Mouse (Mus musculus) c-Kit-positive CD71-positive TER-119-negative erythroid progenitor cells, embryonic 14.5 days (primary cell): ENCODE measurements around the gene Gm20671.
"Not testable (repeated sequence)": the region's sequence is repeated elsewhere in the genome, so short reads cannot be mapped to it uniquely, and the experiment has no call there.

Experiments
- DNase-seq: peaks from one replicate; pipeline ENCODE4 v3.0.0-alpha.2; 2013; ENCODE audit warnings: low read depth

The Gm20671 gene

DNA sequence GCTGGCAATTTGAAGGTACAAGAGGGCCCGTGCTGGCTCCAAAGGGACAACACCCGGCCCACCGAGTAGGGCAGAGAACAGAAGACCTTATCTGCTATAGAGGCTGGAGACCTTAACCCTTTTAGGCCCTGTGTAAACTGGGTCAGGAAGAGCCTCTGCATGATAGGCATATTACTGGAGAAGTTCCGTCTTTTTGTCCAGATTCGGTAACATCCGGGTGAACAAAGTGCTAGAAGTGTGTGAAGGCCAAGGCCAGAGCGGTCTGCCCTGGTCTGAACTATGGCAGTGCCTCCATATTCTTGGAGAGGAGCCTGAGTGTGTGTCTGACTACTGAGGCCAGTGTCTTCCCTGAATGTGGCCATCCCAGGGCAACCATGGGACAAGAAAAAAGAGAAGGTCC, at the start of gene Gm20671:
TSS of gene Gm20671 (minus strand) at position 101 of the 400 bp plus-strand sequence.
- DNase-seq: no peak

GRCm38 (mm10) chr5:32872346-32872745, 45.4 kb upstream of the Gm20671 start:
- DNase-seq: no peak

DNA sequence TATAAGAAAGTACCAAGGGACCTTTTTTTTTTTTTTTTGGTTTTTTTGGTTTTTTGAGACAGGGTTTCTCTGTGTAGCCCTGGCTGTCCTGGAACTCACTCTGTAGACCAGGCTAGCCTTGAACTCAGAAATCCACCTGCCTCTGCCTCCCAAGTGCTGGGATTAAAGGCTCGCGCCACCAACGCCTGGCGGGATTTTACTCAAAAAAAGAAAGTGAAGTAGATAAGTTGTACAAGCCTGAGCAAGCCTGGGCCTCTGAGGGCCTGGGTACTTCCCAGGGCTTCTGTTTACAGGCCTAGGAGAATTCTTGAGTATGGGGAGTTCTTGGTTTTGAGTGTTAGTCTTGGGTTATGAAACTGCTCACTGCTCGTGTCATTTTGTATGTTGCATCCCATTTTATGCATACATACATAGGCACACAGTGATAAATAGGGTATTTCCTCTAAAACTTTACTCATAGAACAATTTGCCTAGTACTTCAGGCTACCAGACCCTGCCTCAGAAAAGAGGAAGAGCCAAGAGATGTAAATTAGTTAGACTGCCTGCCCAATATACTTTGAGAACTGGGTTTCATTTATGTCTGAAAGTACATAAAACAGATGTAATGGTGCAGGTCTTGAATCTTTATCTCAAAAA, 42.6 kb upstream of the Gm20671 start:
- no peak for DNase-seq

- peak; percentile 83 for DNase-seq
Measured at GRCm38 (mm10) chr5:32863253-32864228, 36.6 kb upstream of the Gm20671 start, which contains the start of gene Depdc5. Gene Depdc5, plus strand, starts transcription at chr5:32863701.

GRCm38 (mm10) chr5:32862469-32863132, 35.7 kb upstream of the Gm20671 start:
- DNase-seq: no peak

GRCm38 (mm10) chr5:32861082-32861481, 34.2 kb upstream of the Gm20671 start:
- no peak for DNase-seq

DNA sequence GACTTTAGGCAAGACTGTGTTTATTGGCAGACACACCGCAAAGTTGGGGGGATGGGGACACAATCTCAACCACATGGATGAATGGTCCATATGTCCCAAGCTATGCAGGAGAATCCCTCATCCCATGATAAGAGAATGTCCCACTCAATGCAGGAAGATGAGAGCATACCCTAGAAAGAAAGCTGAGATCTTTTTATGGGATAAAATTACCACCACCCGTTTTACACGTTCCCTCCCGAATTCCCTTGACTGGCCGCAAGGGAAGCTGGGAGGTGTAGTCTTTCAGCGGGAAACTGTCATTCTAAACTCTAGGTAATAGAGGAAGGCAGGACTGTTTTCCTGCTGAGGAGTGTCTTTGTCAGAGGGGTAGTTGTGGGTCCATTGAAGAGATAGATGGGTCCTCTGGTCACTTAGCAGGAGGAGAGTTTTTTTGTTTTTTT, 30.9 kb upstream of the Gm20671 start:
- DNase-seq: no peak

DNA sequence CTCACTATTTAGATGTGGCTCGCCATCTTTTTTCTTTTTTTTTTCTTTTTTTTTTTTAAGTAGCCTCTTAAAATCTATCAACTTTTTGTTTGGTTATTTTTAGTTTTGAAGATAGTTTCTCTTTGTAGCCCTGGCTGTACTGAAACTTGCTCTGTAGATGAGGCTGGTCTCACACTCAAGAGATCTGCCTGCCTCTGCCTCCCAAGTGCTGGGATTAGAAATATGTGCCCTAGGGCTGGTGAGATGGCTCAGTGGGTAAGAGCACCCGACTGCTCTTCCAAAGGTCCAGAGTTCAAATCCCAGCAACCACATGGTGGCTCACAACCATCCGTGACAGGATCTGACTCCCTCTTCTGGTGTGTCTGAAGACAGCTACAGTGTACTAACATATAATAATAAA, 28.4 kb upstream of the Gm20671 start:
- not testable (repeated sequence) for DNase-seq

- DNase-seq: no peak
Measured at GRCm38 (mm10) chr5:32854818-32855217, 27.9 kb upstream of the Gm20671 start.

GRCm38 (mm10) chr5:32853731-32854507, 27.0 kb upstream of the Gm20671 start, which contains the start of gene Prr14l:
Gene Prr14l, minus strand, starts transcription at chr5:32854256.
- peak; percentile 95 for DNase-seq

DNA sequence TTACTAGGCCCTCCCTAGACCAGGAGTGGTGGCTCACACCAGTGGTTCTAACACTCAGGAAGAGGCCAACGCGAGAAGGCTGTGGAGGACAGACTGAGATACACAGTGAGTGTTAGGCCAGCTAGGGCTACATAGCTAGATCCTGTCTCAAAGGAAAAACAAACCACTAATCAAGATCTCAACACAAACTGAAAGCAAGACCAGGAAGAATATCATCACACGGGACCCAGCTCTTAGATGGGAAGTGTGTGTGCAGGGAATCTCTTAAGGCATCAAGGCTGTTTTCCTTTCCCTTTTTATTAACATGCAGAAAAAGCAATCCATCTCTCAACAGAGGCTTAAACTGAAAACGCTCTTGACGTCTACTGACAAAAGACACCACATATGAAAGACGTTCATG, 25.1 kb upstream of the Gm20671 start:
- DNase-seq: no peak

DNA sequence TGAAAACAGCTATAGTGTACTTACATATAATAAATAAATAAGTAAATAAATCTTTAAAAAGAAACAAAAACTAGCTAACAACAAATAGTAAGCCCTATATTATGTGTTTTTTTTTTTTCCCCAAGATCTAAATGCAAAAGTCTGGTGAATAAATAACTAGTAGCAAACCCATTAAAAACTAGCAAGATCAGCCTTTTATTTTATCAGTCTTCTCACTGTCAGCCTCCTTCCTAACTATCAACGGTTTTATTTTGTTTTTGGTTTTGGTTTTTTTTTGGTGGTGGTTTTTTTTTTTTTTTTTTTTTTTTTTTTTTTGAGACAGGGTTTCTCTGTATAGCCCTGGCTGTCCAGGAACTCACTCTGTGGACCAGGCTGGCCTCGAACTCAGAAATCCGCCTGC, 22.7 kb upstream of the Gm20671 start:
- not testable (repeated sequence) for DNase-seq

- DNase-seq: peak; percentile 69
Measured at GRCm38 (mm10) chr5:32849178-32849577, 22.3 kb upstream of the Gm20671 start.

GRCm38 (mm10) chr5:32840029-32840428, 13.1 kb upstream of the Gm20671 start:
- no peak for DNase-seq

- no peak for DNase-seq
Measured at GRCm38 (mm10) chr5:32836976-32837375, 10.1 kb upstream of the Gm20671 start.

GRCm38 (mm10) chr5:32834497-32834896, 7.6 kb upstream of the Gm20671 start:
- DNase-seq: no peak

- DNase-seq: no peak
Measured at GRCm38 (mm10) chr5:32830054-32830453, 3.1 kb upstream of the Gm20671 start.

DNA sequence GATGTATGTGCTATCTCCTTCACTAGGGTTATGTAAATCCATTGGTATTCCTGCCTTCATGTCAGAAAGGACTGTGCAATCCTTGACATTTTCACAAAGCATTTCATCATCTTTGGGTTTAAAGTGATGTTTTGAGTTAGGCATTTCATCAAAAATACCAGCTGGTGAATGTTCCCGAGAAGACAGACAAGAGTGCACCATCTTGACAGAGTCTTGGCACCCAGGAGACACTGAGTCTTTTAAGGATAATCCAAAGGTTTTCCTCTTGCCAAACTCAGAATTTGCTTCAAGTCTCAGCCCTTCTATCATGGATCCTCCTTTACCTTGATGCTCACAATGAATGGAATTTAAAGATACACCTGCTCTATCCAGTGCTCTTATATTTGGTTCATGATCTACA, 1.9 kb upstream of the Gm20671 start:
- DNase-seq: not testable (repeated sequence)

GRCm38 (mm10) chr5:32820471-32820870, 6.4 kb downstream of the Gm20671 start:
- no peak for DNase-seq

DNA sequence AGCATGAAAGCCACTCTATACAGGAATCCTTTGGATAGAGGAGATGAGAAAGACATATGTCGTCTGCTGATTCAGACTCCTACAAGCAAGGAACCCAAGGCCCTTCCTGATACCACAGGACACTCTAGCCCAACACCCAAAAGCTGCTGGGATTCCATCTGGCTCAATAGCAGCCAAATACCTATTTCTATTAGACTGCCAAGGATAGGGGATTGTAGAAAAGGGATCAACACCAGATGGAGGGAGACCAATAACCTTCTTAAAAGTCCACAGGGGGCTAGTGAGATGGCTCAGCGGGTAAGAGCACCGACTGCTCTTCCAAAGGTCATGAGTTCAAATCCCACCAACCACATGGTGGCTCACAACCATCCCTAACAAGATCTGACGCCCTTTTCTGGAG, 11.5 kb downstream of the Gm20671 start:
- DNase-seq: no peak

- not testable (repeated sequence) for DNase-seq
Measured at GRCm38 (mm10) chr5:32786454-32786853, 40.5 kb downstream of the Gm20671 start.
